13 mouse cellular contexts compared by ENCODE assay signal in genomic region chr2:165078605-165079004, GRCm38 (mm10). TPM values are rescaled to one million over a fixed set of nuclear protein-coding genes. Genes with fewer than 3 reads are reported as not detected.
DNase-seq lines count a peak whose midpoint lies in the region; ATAC-seq and TF ChIP-seq lines count a peak whose summit lies in the region.
"Had no signal": no experiment of that assay in that cellular context is flagged by ENCODE, and none has a peak within 500 bp of the region (broad histone marks: within the 10 kb centered on the region; RNA-seq: fewer than 3 reads in every experiment).

No protein-coding gene starts in this region.

- no peaks in the 10 kb centered on the region for H3K9me3 ChIP-seq in stomach, postnatal 0 days (ENCODE audit: control insufficient read depth, low read length)

- no peak overlapping the region for H3K9ac ChIP-seq in stomach, postnatal 0 days (ENCODE audit: low read length)

- no peak overlapping the region for H3K27ac ChIP-seq in stomach, postnatal 0 days (replicated peaks)

- H3K4me1 ChIP-seq in stomach, postnatal 0 days (replicated peaks; ENCODE audit: control insufficient read depth, insufficient read depth), result no peaks in the 10 kb centered on the region

- H3K4me3 ChIP-seq in stomach, postnatal 0 days (ENCODE audit: low read depth, low read length), result no peak overlapping the region

- H3K27me3 ChIP-seq in stomach, postnatal 0 days (ENCODE audit: control insufficient read depth, insufficient read depth, low read length), result 0 out of 2 replicates have a peak, but pooled peaks cover 4% of the 10 kb centered on the region

- whole genome bisulfite sequencing in stomach, postnatal 0 days, result 17% methylated on average over 9 of the region's 10 CpGs

- H3K36me3 ChIP-seq in stomach, postnatal 0 days (ENCODE audit: control insufficient read depth, insufficient read depth, low read length), result no peaks in the 10 kb centered on the region

- peak; percentile 65 for TF ChIP-seq CTCF in stomach, postnatal 0 days (IDR thresholded peaks at IDR 0.05; ENCODE audit: low read depth)

- no peak overlapping the region for H3K4me2 ChIP-seq in stomach, postnatal 0 days (replicated peaks; ENCODE audit: low read depth)

- DNase-seq in adrenal gland, postnatal 25 days, result peak; percentile 58
- no peak for DNase-seq in adrenal gland, adult 18-20 months (ENCODE audit: low spot score in 2 of 2)
- peak; percentile 62 for DNase-seq in kidney, postnatal 10 days
- no peak for DNase-seq in kidney, adult 11 months
- peak; percentile 54 for DNase-seq in right cerebral cortex, postnatal 4 days
- no peak for DNase-seq in right cerebral cortex, postnatal 36 days (ENCODE audit: low spot score in 2 of 2)
- no peak for DNase-seq in stomach, postnatal 0 days (ENCODE audit: low spot score)
- no peak for DNase-seq in thymus, adult 18-20 months
- DNase-seq: cerebellum, adult 9-10 months; kidney, adult 18-20 months had no signal

- no peak for TF ChIP-seq EP300 in stomach, postnatal 0 days (optimal IDR thresholded peaks at IDR 0.05)

- ATAC-seq in stomach, postnatal 0 days (ENCODE audit: low FRiP score, low TSS enrichment), result no peak

RNA-seq across cellular contexts. Expression of gene 1700025C18Rik, which starts 11.9 kb away (rescaled TPM):
- not detected in 2 replicates for total RNA-seq in adrenal gland, postnatal 25 days (2021)
- not detected for total RNA-seq in adrenal gland, adult 18-20 months (2021)
- not detected in 2 replicates for polyA plus RNA-seq in stomach, postnatal 0 days (2015; fragmentation: Nextera tagmentation; extraction: Ambion mirVana)
- total RNA-seq: heart, adult 8-10 months; left cerebral cortex, postnatal 10 days; neutrophil, adult 5-6 weeks had no signal

RNA-seq across cellular contexts. Expression of gene Cd40, which starts 23.2 kb away (rescaled TPM):
- total RNA-seq in adrenal gland, postnatal 25 days (2021), result 2.1 and 3.9 TPM in 2 replicates
- total RNA-seq in adrenal gland, adult 18-20 months (2021), result 1 to 10 TPM; 1.9 to 2.2 TPM
- polyA plus RNA-seq in stomach, postnatal 0 days (2015; fragmentation: Nextera tagmentation; extraction: Ambion mirVana), result 3.3 and 3.7 TPM in 2 replicates

RNA-seq across cellular contexts. Expression of gene Ncoa5, which starts 43.9 kb away (rescaled TPM):
- 34.1 and 46.2 TPM in 2 replicates for total RNA-seq in adrenal gland, postnatal 25 days (2021)
- total RNA-seq in adrenal gland, adult 18-20 months (2021), result 10 to 100 TPM; 35.7 to 41.6 TPM
- 17.3 and 17.9 TPM in 2 replicates for polyA plus RNA-seq in stomach, postnatal 0 days (2015; fragmentation: Nextera tagmentation; extraction: Ambion mirVana)

Comparison
In these comparisons a context has a peak if more than half of its experiments do, and no peak if none do; other contexts are left out.
1. DNase-seq: peak in adrenal gland, postnatal 25 days (single experiment), kidney, postnatal 10 days (single experiment) and right cerebral cortex, postnatal 4 days (single experiment); none in adrenal gland, adult 18-20 months (0 of 2), kidney, adult 11 months (single experiment), right cerebral cortex, postnatal 36 days (0 of 2), stomach, postnatal 0 days (single experiment) and thymus, adult 18-20 months (0 of 2).